ENCODE assay signal across 8 mouse cellular contexts in genomic region chr5:123058251-123059102, GRCm38 (mm10). TPM values are rescaled to one million over a fixed set of nuclear protein-coding genes. Genes with fewer than 3 reads are reported as not detected.
A peak's percentile ranks its signal among the peaks of the same experiment; 100 is the strongest.
DNase-seq lines count a peak whose midpoint lies in the region; ATAC-seq and TF ChIP-seq lines count a peak whose summit lies in the region.

No protein-coding gene starts in this region.

- WGBS in liver, adult 2 months, result 34% methylated on average over 16 of the region's 16 CpGs
- 40% methylated on average over 16 of the region's 16 CpGs for WGBS in embryonic facial prominence, embryonic 13.5 days
- WGBS in intestine, embryonic 15.5 days, result 32% methylated on average over 16 of the region's 16 CpGs
- WGBS in neural tube, embryonic 14.5 days, result 45% methylated on average over 16 of the region's 16 CpGs

- H3K36me3 ChIP-seq in liver, adult 2 months (ENCODE audit: control insufficient read depth, insufficient read depth, low read length), result no peaks in the 10 kb centered on the region
- no peaks in the 10 kb centered on the region for H3K36me3 ChIP-seq in embryonic facial prominence, embryonic 13.5 days
- H3K36me3 ChIP-seq in intestine, embryonic 15.5 days, result no peaks in the 10 kb centered on the region
- no peaks in the 10 kb centered on the region for H3K36me3 ChIP-seq in neural tube, embryonic 14.5 days (ENCODE audit: control insufficient read depth, insufficient read depth, low read length)

- no peak for TF ChIP-seq POLR2A in liver, adult 2 months (IDR thresholded peaks at IDR 0.05; ENCODE audit: extremely low read depth, insufficient read depth, low read length)

- no peaks in the 10 kb centered on the region for H3K79me2 ChIP-seq in liver, adult 2 months (ENCODE audit: control insufficient read depth, insufficient read depth, low read length)

- peak overlapping the region; percentile 33 for H3K9ac ChIP-seq in liver, adult 2 months (ENCODE audit: low read depth, low read length)
- H3K9ac ChIP-seq in embryonic facial prominence, embryonic 13.5 days, result peak overlapping the region; percentile 61
- H3K9ac ChIP-seq in intestine, embryonic 15.5 days, result peak overlapping the region; percentile 39
- H3K9ac ChIP-seq in neural tube, embryonic 14.5 days (replicated peaks; ENCODE audit: low read depth, low read length), result no peak overlapping the region

- H3K27me3 ChIP-seq in liver, adult 2 months (ENCODE audit: control insufficient read depth, insufficient read depth, low read length), result no peaks in the 10 kb centered on the region
- no peaks in the 10 kb centered on the region for H3K27me3 ChIP-seq in embryonic facial prominence, embryonic 13.5 days
- H3K27me3 ChIP-seq in intestine, embryonic 15.5 days (replicated peaks), result no peaks in the 10 kb centered on the region
- H3K27me3 ChIP-seq in neural tube, embryonic 14.5 days (ENCODE audit: control insufficient read depth, insufficient read depth, low read length), result no peaks in the 10 kb centered on the region

- peak overlapping the region; percentile 53 for H3K4me3 ChIP-seq in liver, adult 2 months (ENCODE audit: insufficient read depth, low read depth, low read length)
- H3K4me3 ChIP-seq in embryonic facial prominence, embryonic 13.5 days, result peak overlapping the region; percentile 44
- peak overlapping the region; percentile 38 for H3K4me3 ChIP-seq in intestine, embryonic 15.5 days (replicated peaks)
- H3K4me3 ChIP-seq in neural tube, embryonic 14.5 days (ENCODE audit: low read depth, low read length), result peak overlapping the region; percentile 32

- H3K4me2 ChIP-seq in embryonic facial prominence, embryonic 13.5 days, result peak overlapping the region; percentile 56
- H3K4me2 ChIP-seq in intestine, embryonic 15.5 days (replicated peaks), result peak overlapping the region; percentile 57
- H3K4me2 ChIP-seq in neural tube, embryonic 14.5 days (ENCODE audit: low read depth, low read length), result peak overlapping the region; percentile 41

- 0 out of 2 replicates have a peak, but pooled peaks cover 2% of the 10 kb centered on the region for H3K4me1 ChIP-seq in liver, adult 2 months (ENCODE audit: control insufficient read depth, insufficient read depth, low read length)
- peaks cover 17% of the 10 kb centered on the region for H3K4me1 ChIP-seq in embryonic facial prominence, embryonic 13.5 days
- H3K4me1 ChIP-seq in intestine, embryonic 15.5 days (replicated peaks), result peaks cover 17% of the 10 kb centered on the region
- no peaks in the 10 kb centered on the region for H3K4me1 ChIP-seq in neural tube, embryonic 14.5 days (ENCODE audit: control insufficient read depth, insufficient read depth, low read length)

- H3K27ac ChIP-seq in liver, adult 2 months (replicated peaks; ENCODE audit: insufficient read depth, low read depth, low read length), result peak overlapping the region; percentile 55
- H3K27ac ChIP-seq in embryonic facial prominence, embryonic 13.5 days, result peak overlapping the region; percentile 39; the same call in 1 of the 2 replicates
- peak overlapping the region; percentile 48; the same call in 1 of the 2 replicates for H3K27ac ChIP-seq in intestine, embryonic 15.5 days
- 0 out of 2 replicates have a peak overlapping the region, but pooled peaks have one; percentile 41 for H3K27ac ChIP-seq in neural tube, embryonic 14.5 days (ENCODE audit: low read depth, low read length)

- H3K9me3 ChIP-seq in embryonic facial prominence, embryonic 13.5 days, result no peaks in the 10 kb centered on the region
- H3K9me3 ChIP-seq in intestine, embryonic 15.5 days, result no peaks in the 10 kb centered on the region
- H3K9me3 ChIP-seq in neural tube, embryonic 14.5 days (ENCODE audit: control insufficient read depth, low read length), result no peaks in the 10 kb centered on the region

- no peak for ATAC-seq in embryonic facial prominence, embryonic 13.5 days (ENCODE audit: insufficient number of reproducible peaks, insufficient read depth, low FRiP score, low TSS enrichment, low read depth)
- no peak for ATAC-seq in intestine, embryonic 15.5 days
- ATAC-seq in neural tube, embryonic 14.5 days (ENCODE audit: low read depth), result no peak

- no peak for TF ChIP-seq CTCF in liver, adult 2 months (IDR thresholded peaks at IDR 0.05; ENCODE audit: low read depth, low read length)

- no peak for DNase-seq in liver, adult 2 months (ENCODE audit: extremely low read depth, low read depth, low spot score)
- no peak for DNase-seq in liver
- no peak for DNase-seq in urinary bladder, adult 18-20 months (ENCODE audit: low spot score in 2 of 2)
- DNase-seq in layer of hippocampus, adult 18-20 months (ENCODE audit: low spot score in 2 of 2), result no peak
- DNase-seq in ovary, postnatal 10 days (ENCODE audit: low spot score), result no peak

RNA-seq across cellular contexts. Expression of gene Tmem120b, which starts 9.7 kb away (rescaled TPM):
- 2.7 and 3.4 TPM in 2 replicates for total RNA-seq in liver, adult 2 months (2014; rRNA removed)
- 2.0 and 3.8 TPM in 2 replicates for polyA plus RNA-seq in liver, adult 2 months (2012; rRNA removed)
- 14.4 and 15.8 TPM in 2 replicates for polyA plus RNA-seq in embryonic facial prominence, embryonic 13.5 days (2015; fragmentation: Nextera tagmentation; extraction: Ambion mirVana)
- polyA plus RNA-seq in intestine, embryonic 15.5 days (2015; fragmentation: Nextera tagmentation; extraction: Ambion mirVana), result 8.4 and 10.1 TPM in 2 replicates
- 15.6 and 16.1 TPM in 2 replicates for polyA plus RNA-seq in neural tube, embryonic 14.5 days (2014; fragmentation: Nextera tagmentation; extraction: Ambion mirVana)
- total RNA-seq in layer of hippocampus, adult 18-20 months (2021), result 10 to 100 TPM; 16.4 to 17.6 TPM

RNA-seq across cellular contexts. Expression of gene Morn3, which starts 11.7 kb away (rescaled TPM):
- not detected in 2 replicates for total RNA-seq in liver, adult 2 months (2014; rRNA removed)
- not detected in 2 replicates for polyA plus RNA-seq in liver, adult 2 months (2012; rRNA removed)
- polyA plus RNA-seq in embryonic facial prominence, embryonic 13.5 days (2015; fragmentation: Nextera tagmentation; extraction: Ambion mirVana), result not detected in 2 replicates
- 0.45 TPM in 1 of 2 replicates, not detected in the other for polyA plus RNA-seq in intestine, embryonic 15.5 days (2015; fragmentation: Nextera tagmentation; extraction: Ambion mirVana)
- 0.37 and 0.43 TPM in 2 replicates for polyA plus RNA-seq in neural tube, embryonic 14.5 days (2014; fragmentation: Nextera tagmentation; extraction: Ambion mirVana)
- under 1 TPM; 0.38 to 0.94 TPM for total RNA-seq in layer of hippocampus, adult 18-20 months (2021)

RNA-seq across cellular contexts. Expression of gene Orai1, which starts 43.6 kb away (rescaled TPM):
- total RNA-seq in liver, adult 2 months (2014; rRNA removed), result 4.2 and 5.8 TPM in 2 replicates
- 39.3 and 43.1 TPM in 2 replicates for polyA plus RNA-seq in liver, adult 2 months (2012; rRNA removed)
- polyA plus RNA-seq in embryonic facial prominence, embryonic 13.5 days (2015; fragmentation: Nextera tagmentation; extraction: Ambion mirVana), result 10.4 and 12.5 TPM in 2 replicates
- polyA plus RNA-seq in intestine, embryonic 15.5 days (2015; fragmentation: Nextera tagmentation; extraction: Ambion mirVana), result 18.9 and 19.3 TPM in 2 replicates
- 13.0 and 17.3 TPM in 2 replicates for polyA plus RNA-seq in neural tube, embryonic 14.5 days (2014; fragmentation: Nextera tagmentation; extraction: Ambion mirVana)
- total RNA-seq in layer of hippocampus, adult 18-20 months (2021), result 10 to 100 TPM; 11.2 to 11.9 TPM
